Mouse (Mus musculus) ES-Bruce4 (cell line): ENCODE measurements around the gene Olfr131.
"Not testable (repeated sequence)": the region's sequence is repeated elsewhere in the genome, so short reads cannot be mapped to it uniquely, and the experiment has no call there.

ENCODE experiments used
- CTCF ChIP-seq: IDR thresholded peaks from one replicate; pipeline ENCODE4 v1.8.1; 2011; ENCODE audit warnings: low read depth, low read length
- EP300 ChIP-seq: IDR thresholded peaks from 2 replicates; pipeline ENCODE4 v1.6.1; 2011; ENCODE audit warnings: low read depth, low read length; ENCODE audit not compliant: insufficient read depth

DNA sequence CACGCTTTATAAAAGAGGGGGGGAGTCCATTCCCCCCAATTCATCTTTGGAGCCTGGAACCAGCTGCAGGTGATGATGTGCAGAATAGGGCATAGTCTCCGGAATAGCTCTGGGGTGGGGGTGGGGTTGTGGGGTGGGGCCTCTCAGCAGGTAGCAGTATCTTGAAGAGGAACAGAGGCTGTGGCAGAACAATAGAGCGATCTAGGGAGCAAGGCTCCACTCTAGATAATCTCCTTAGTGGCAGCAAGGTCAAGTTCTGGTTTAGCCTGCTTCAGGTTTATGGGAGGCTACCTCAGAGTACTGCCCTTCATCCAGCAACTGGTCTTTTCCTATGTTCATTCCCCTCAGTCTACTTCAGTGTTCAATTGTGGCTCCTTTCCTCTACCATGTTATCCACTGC, 36.9 kb upstream of the Olfr131 start:
- TF ChIP-seq CTCF, EP300: not testable (repeated sequence)
